Mouse (Mus musculus): ENCODE data around the gene Pbx2.

Pbx2 gene

GRCm38 (mm10) chr17:34629221-34629751 is 38.2 kb downstream of the Pbx2 start, which contains the start of gene Prrt1:
TSS of gene Prrt1 (plus strand) at chr17:34629533.
- DNase-seq (ENCODE audit: low read depth, low spot score) = peak; percentile 85

GRCm38 (mm10) chr17:34629796-34630603 is 38.9 kb downstream of the Pbx2 start:
- DNase-seq (ENCODE audit: low read depth, low spot score) = no peak

- no peak for DNase-seq (ENCODE audit: low read depth, low spot score)
Observed at GRCm38 (mm10) chr17:34630761-34631301, 39.8 kb downstream of the Pbx2 start.

- DNase-seq (ENCODE audit: low read depth, low spot score) = no peak
Observed at GRCm38 (mm10) chr17:34631647-34632046, 40.6 kb downstream of the Pbx2 start.

- DNase-seq (ENCODE audit: low read depth, low spot score) = peak; percentile 94
Observed at GRCm38 (mm10) chr17:34632261-34632691, 41.2 kb downstream of the Pbx2 start.

GRCm38 (mm10) chr17:34635671-34636070 is 44.6 kb downstream of the Pbx2 start:
- DNase-seq (ENCODE audit: low read depth, low spot score) = no peak

GRCm38 (mm10) chr17:34637459-34637858 is 46.4 kb downstream of the Pbx2 start:
- no peak for DNase-seq (ENCODE audit: low read depth, low spot score)

GRCm38 (mm10) chr17:34639461-34640255 is 48.6 kb downstream of the Pbx2 start:
- DNase-seq (ENCODE audit: low read depth, low spot score) = no peak

- DNase-seq (ENCODE audit: low read depth, low spot score) = no peak
Observed at GRCm38 (mm10) chr17:34640778-34641601, 49.9 kb downstream of the Pbx2 start.

GRCm38 (mm10) chr17:34641945-34642344 is 50.9 kb downstream of the Pbx2 start:
- DNase-seq (ENCODE audit: low read depth, low spot score) = no peak

- DNase-seq (ENCODE audit: low read depth, low spot score) = no peak
Observed at GRCm38 (mm10) chr17:34643379-34643778, 52.3 kb downstream of the Pbx2 start.

GRCm38 (mm10) chr17:34643944-34644343 is 52.9 kb downstream of the Pbx2 start:
- DNase-seq (ENCODE audit: low read depth, low spot score) = no peak

- DNase-seq (ENCODE audit: low read depth, low spot score) = peak; percentile 99
Observed at GRCm38 (mm10) chr17:34644608-34645007, 53.5 kb downstream of the Pbx2 start, which contains the start of gene Fkbpl. TSS of gene Fkbpl (plus strand) at chr17:34644764.

GRCm38 (mm10) chr17:34645256-34645829 is 54.3 kb downstream of the Pbx2 start:
- DNase-seq (ENCODE audit: low read depth, low spot score) = peak; percentile 89

- DNase-seq (ENCODE audit: low read depth, low spot score) = no peak
Observed at GRCm38 (mm10) chr17:34645831-34646511, 54.9 kb downstream of the Pbx2 start.

All from R1 (cell line).